Mouse (Mus musculus) mature B cell (primary cell): ENCODE measurements around the gene 3110082J24Rik.

ENCODE experiments used
- in situ Hi-C: fragments of 300-500 bp; cut with MboI; formaldehyde crosslinking; loops from 2 replicates; pipeline ENCODE4 v1.14.3; 2019

3110082J24Rik gene

GRCm38 (mm10) chr5:30105668-30106300, at the start of gene 3110082J24Rik:
Gene 3110082J24Rik, minus strand, starts transcription at chr5:30106086.
- in situ Hi-C loops: no loop called here

GRCm38 (mm10) chr5:30155395-30155792, 49.5 kb upstream of the 3110082J24Rik start:
- in situ Hi-C loops: no loop called here

- in situ Hi-C loops: no loop called here
Observed at GRCm38 (mm10) chr5:30154474-30155394, 48.8 kb upstream of the 3110082J24Rik start, which contains the start of the genes Hadha and Hadhb. Gene Hadha, minus strand, starts transcription at chr5:30155162. Gene Hadhb, plus strand, starts transcription at chr5:30155248.

GRCm38 (mm10) chr5:30154013-30154412, 48.1 kb upstream of the 3110082J24Rik start:
- in situ Hi-C loops: no loop called here

GRCm38 (mm10) chr5:30153222-30153621, 47.3 kb upstream of the 3110082J24Rik start:
- in situ Hi-C loops: no loop called here

GRCm38 (mm10) chr5:30152413-30152812, 46.5 kb upstream of the 3110082J24Rik start:
- in situ Hi-C loops: no loop called here

GRCm38 (mm10) chr5:30152007-30152406, 46.1 kb upstream of the 3110082J24Rik start:
- in situ Hi-C loops: no loop called here

GRCm38 (mm10) chr5:30148133-30148920, 42.4 kb upstream of the 3110082J24Rik start:
- in situ Hi-C loops: no loop called here

- in situ Hi-C loops: no loop called here
Observed at GRCm38 (mm10) chr5:30146526-30146925, 40.6 kb upstream of the 3110082J24Rik start.

- in situ Hi-C loops: no loop called here
Observed at GRCm38 (mm10) chr5:30138193-30138592, 32.3 kb upstream of the 3110082J24Rik start.

- in situ Hi-C loops: no loop called here
Observed at GRCm38 (mm10) chr5:30137271-30137670, 31.4 kb upstream of the 3110082J24Rik start.

- in situ Hi-C loops: no loop called here
Observed at GRCm38 (mm10) chr5:30135711-30136231, 29.9 kb upstream of the 3110082J24Rik start.

- in situ Hi-C loops: no loop called here
Observed at GRCm38 (mm10) chr5:30132173-30132572, 26.3 kb upstream of the 3110082J24Rik start.

- in situ Hi-C loops: no loop called here
Observed at GRCm38 (mm10) chr5:30131246-30131645, 25.4 kb upstream of the 3110082J24Rik start.

GRCm38 (mm10) chr5:30128680-30129079, 22.8 kb upstream of the 3110082J24Rik start:
- in situ Hi-C loops: no loop called here

GRCm38 (mm10) chr5:30127921-30128597, 22.2 kb upstream of the 3110082J24Rik start:
- in situ Hi-C loops: no loop called here

- in situ Hi-C loops: no loop called here
Observed at GRCm38 (mm10) chr5:30126756-30127155, 20.9 kb upstream of the 3110082J24Rik start.

- in situ Hi-C loops: no loop called here
Observed at GRCm38 (mm10) chr5:30125587-30125986, 19.7 kb upstream of the 3110082J24Rik start.

- in situ Hi-C loops: no loop called here
Observed at GRCm38 (mm10) chr5:30122481-30122880, 16.6 kb upstream of the 3110082J24Rik start.

GRCm38 (mm10) chr5:30120106-30120505, 14.2 kb upstream of the 3110082J24Rik start:
- in situ Hi-C loops: no loop called here

- in situ Hi-C loops: no loop called here
Observed at GRCm38 (mm10) chr5:30119163-30119562, 13.3 kb upstream of the 3110082J24Rik start.
